Mouse (Mus musculus) liver, adult 2 months (tissue): ENCODE results near the gene Podn. TPM values are rescaled to one million over a fixed set of nuclear protein-coding genes. Genes with fewer than 3 reads are reported as not detected.

ENCODE experiments used
- DNase-seq: peaks from one replicate; pipeline ENCODE4 v3.0.0-alpha.2; 2011; ENCODE audit warnings: low read depth, low spot score; ENCODE audit errors: extremely low read depth
- H3K27ac ChIP-seq: fragments of 200-500 bp; replicated peaks from 2 replicates; pipeline ENCODE4 v1.5.1; 2012; ENCODE audit warnings: low read depth, mild to moderate bottlenecking, control low read depth, inconsistent platforms, low read length; ENCODE audit not compliant: insufficient read depth
- H3K27me3 ChIP-seq: fragments of 200-500 bp; 2 replicates; pipeline ENCODE4 v1.6.1; 2012; ENCODE audit warnings: mild to moderate bottlenecking, moderate library complexity, low read length, inconsistent platforms; ENCODE audit not compliant: control insufficient read depth, insufficient read depth
- H3K36me3 ChIP-seq: fragments of 200-500 bp; 2 replicates; pipeline ENCODE4 v1.6.1; 2012; ENCODE audit warnings: low read length, inconsistent platforms; ENCODE audit not compliant: control insufficient read depth, insufficient read depth
- H3K4me1 ChIP-seq: fragments of 200-500 bp; 2 replicates; pipeline ENCODE4 v1.6.1; 2011; ENCODE audit warnings: low read length; ENCODE audit not compliant: control insufficient read depth, insufficient read depth
- H3K4me3 ChIP-seq: fragments of 200-500 bp; 2 replicates; pipeline ENCODE4 v1.5.1; 2011; ENCODE audit warnings: low read depth, mild to moderate bottlenecking, control low read depth, low read length, moderate library complexity; ENCODE audit not compliant: insufficient read depth
- H3K79me2 ChIP-seq: fragments of 200-500 bp; 2 replicates; pipeline ENCODE4 v1.6.1; 2012; ENCODE audit warnings: inconsistent platforms, mild to moderate bottlenecking, low read length, moderate library complexity; ENCODE audit not compliant: control insufficient read depth, insufficient read depth
- H3K9ac ChIP-seq: fragments of 200-500 bp; 2 replicates; pipeline ENCODE4 v1.6.1; 2012; ENCODE audit warnings: low read depth, mild to moderate bottlenecking, control low read depth, inconsistent platforms, low read length
- CTCF ChIP-seq: fragments of 200-500 bp; IDR thresholded peaks from 2 replicates; pipeline ENCODE4 v1.5.1; 2011; ENCODE audit warnings: low read depth, low read length, control low read depth
- POLR2A ChIP-seq: fragments of 200-500 bp; IDR thresholded peaks from 2 replicates; pipeline ENCODE4 v1.6.1; 2011; ENCODE audit warnings: low read length, control low read depth; ENCODE audit not compliant: insufficient read depth; ENCODE audit errors: extremely low read depth
- WGBS: fragments of 180-500 bp; shearing (Covaris S2); methylation state at CpG from one replicate; pipeline ENCODE4 v1.1.7; 2018; 5-methylcytosine and 5-hydroxymethylcytosine counted together
- polyA plus RNA-seq: library from polyadenylated mRNA; depleted of rRNA; stranded (reverse); fragments of >200 nt; gene quantifications from 2 replicates; pipeline ENCODE4 v1.2.3, GENCODE M21; 2012
- total RNA-seq: library from RNA; depleted of rRNA; stranded (reverse); fragments of >200 nt; gene quantifications from 2 replicates; pipeline ENCODE4 v1.2.3, GENCODE M21; 2014

Gene Podn
- total and polyA plus RNA-seq, 2 experiments, result 1.9 to 3.8 TPM

- no peak for TF ChIP-seq CTCF
- TF ChIP-seq POLR2A, result no peak
- no peaks in the 10 kb centered on the region for H3K27me3 ChIP-seq
- no peak overlapping the region for H3K27ac ChIP-seq
- H3K79me2 ChIP-seq, result no peaks in the 10 kb centered on the region
- 58% methylated on average over 6 of the region's 6 CpGs for WGBS
- DNase-seq, result peak; percentile 33
- no peak overlapping the region for H3K4me3 ChIP-seq
- H3K9ac ChIP-seq, result no peak overlapping the region
- no peaks in the 10 kb centered on the region for H3K36me3 ChIP-seq
- no peaks in the 10 kb centered on the region for H3K4me1 ChIP-seq
These were observed 104.4 kb downstream of the Podn start for GRCm38 (mm10) chr4:107991879-107992278.

GRCm38 (mm10) chr4:107990818-107991217, 105.4 kb downstream of the Podn start:
- no peaks in the 10 kb centered on the region for H3K79me2 ChIP-seq
- WGBS, result 70% methylated on average over 5 of the region's 5 CpGs

GRCm38 (mm10) chr4:107988931-107989330, 107.3 kb downstream of the Podn start:
- no peak overlapping the region for H3K9ac ChIP-seq
- no peaks in the 10 kb centered on the region for H3K79me2 ChIP-seq
- no peak for TF ChIP-seq CTCF
- no peak for TF ChIP-seq POLR2A
- H3K4me1 ChIP-seq, result no peaks in the 10 kb centered on the region
- WGBS, result 57% methylated on average over 8 of the region's 8 CpGs
- H3K27me3 ChIP-seq, result no peaks in the 10 kb centered on the region
- H3K36me3 ChIP-seq, result no peaks in the 10 kb centered on the region
- no peak overlapping the region for H3K27ac ChIP-seq
- DNase-seq, result no peak
- H3K4me3 ChIP-seq, result no peak overlapping the region

More at GRCm38 (mm10) chr4:107990818-107991217, 105.4 kb downstream of the Podn start:
- Histone ChIP-seq H3K36me3 (no peaks in the 10 kb centered on the region), H3K4me1 (no peaks in the 10 kb centered on the region), H3K9ac (no peak overlapping the region), H3K4me3 (no peak overlapping the region), H3K27ac (no peak overlapping the region), H3K27me3 (no peaks in the 10 kb centered on the region)
- no peak for TF ChIP-seq POLR2A
- TF ChIP-seq CTCF, result no peak
- peak; percentile 22 for DNase-seq

- H3K36me3 ChIP-seq, result no peaks in the 10 kb centered on the region
- no peak for DNase-seq
- no peak for TF ChIP-seq CTCF
- TF ChIP-seq POLR2A, result no peak
- no peaks in the 10 kb centered on the region for H3K79me2 ChIP-seq
- 87% methylated on average over 11 of the region's 11 CpGs for WGBS
- no peak overlapping the region for H3K27ac ChIP-seq
- H3K4me1 ChIP-seq, result no peaks in the 10 kb centered on the region
- no peak overlapping the region for H3K4me3 ChIP-seq
- no peaks in the 10 kb centered on the region for H3K27me3 ChIP-seq
- no peak overlapping the region for H3K9ac ChIP-seq
These were observed 109.7 kb downstream of the Podn start for GRCm38 (mm10) chr4:107986386-107987168.

- no peak for DNase-seq
- H3K4me1 ChIP-seq, result no peaks in the 10 kb centered on the region
- TF ChIP-seq POLR2A, result no peak
- no peaks in the 10 kb centered on the region for H3K79me2 ChIP-seq
- H3K9ac ChIP-seq, result no peak overlapping the region
- H3K36me3 ChIP-seq, result no peaks in the 10 kb centered on the region
- H3K27ac ChIP-seq, result no peak overlapping the region
- H3K4me3 ChIP-seq, result no peak overlapping the region
- H3K27me3 ChIP-seq, result no peaks in the 10 kb centered on the region
- WGBS, result 93% methylated on average over 5 of the region's 5 CpGs
These were observed 110.4 kb downstream of the Podn start for GRCm38 (mm10) chr4:107985812-107986211.

- DNase-seq, result no peak
- no peak overlapping the region for H3K9ac ChIP-seq
- no peak for TF ChIP-seq POLR2A
- TF ChIP-seq CTCF, result no peak
- H3K79me2 ChIP-seq, result no peaks in the 10 kb centered on the region
- H3K36me3 ChIP-seq, result no peaks in the 10 kb centered on the region
- H3K27ac ChIP-seq, result no peak overlapping the region
- H3K4me3 ChIP-seq, result no peak overlapping the region
- WGBS, result 70% methylated on average over 7 of the region's 7 CpGs
- H3K4me1 ChIP-seq, result no peaks in the 10 kb centered on the region
- H3K27me3 ChIP-seq, result no peaks in the 10 kb centered on the region
These were observed 111.8 kb downstream of the Podn start for GRCm38 (mm10) chr4:107984282-107984981.
